In genomic region chr11:30672719-30673118, GRCm38 (mm10) we compare ENCODE assay signal across 12 mouse cellular contexts. TPM values are rescaled to one million over a fixed set of nuclear protein-coding genes. Genes with fewer than 3 reads are reported as not detected.
DNase-seq lines count a peak whose midpoint lies in the region; ATAC-seq and TF ChIP-seq lines count a peak whose summit lies in the region.
"Had no signal": no experiment of that assay in that cellular context is flagged by ENCODE, and none has a peak within 500 bp of the region (broad histone marks: within the 10 kb centered on the region; RNA-seq: fewer than 3 reads in every experiment).

No protein-coding gene starts in this region.

- H3K4me1 ChIP-seq in heart, embryonic 12.5 days (replicated peaks), result peaks cover 5% of the 10 kb centered on the region; the same call in 1 of the 2 replicates
- no peaks in the 10 kb centered on the region for H3K4me1 ChIP-seq in midbrain, postnatal 0 days (ENCODE audit: insufficient read depth, low read length)
- no peaks in the 10 kb centered on the region for H3K4me1 ChIP-seq in midbrain, embryonic 11.5 days (ENCODE audit: control insufficient read depth, insufficient read depth, low read length)
- H3K4me1 ChIP-seq: embryonic facial prominence, embryonic 12.5 days; limb, embryonic 12.5 days had no signal

- no peaks in the 10 kb centered on the region for H3K9me3 ChIP-seq in heart, embryonic 12.5 days (replicated peaks)
- no peaks in the 10 kb centered on the region for H3K9me3 ChIP-seq in midbrain, postnatal 0 days (ENCODE audit: low read length)
- H3K9me3 ChIP-seq in midbrain, embryonic 11.5 days (ENCODE audit: control insufficient read depth, low read length), result no peaks in the 10 kb centered on the region
- H3K9me3 ChIP-seq: embryonic facial prominence, embryonic 12.5 days; limb, embryonic 12.5 days had no signal

- H3K4me3 ChIP-seq in heart, embryonic 12.5 days, result no peak overlapping the region
- H3K4me3 ChIP-seq in midbrain, postnatal 0 days (ENCODE audit: low read depth, low read length), result no peak overlapping the region
- no peak overlapping the region for H3K4me3 ChIP-seq in midbrain, embryonic 11.5 days (ENCODE audit: low read depth, low read length)
- H3K4me3 ChIP-seq: embryonic facial prominence, embryonic 12.5 days; limb, embryonic 12.5 days had no signal

- no peaks in the 10 kb centered on the region for H3K27me3 ChIP-seq in heart, embryonic 12.5 days (replicated peaks)
- no peaks in the 10 kb centered on the region for H3K27me3 ChIP-seq in midbrain, postnatal 0 days (ENCODE audit: insufficient read depth, low read length)
- H3K27me3 ChIP-seq in midbrain, embryonic 11.5 days (ENCODE audit: control insufficient read depth, insufficient read depth, low read length), result no peaks in the 10 kb centered on the region
- H3K27me3 ChIP-seq: CH12.LX; embryonic facial prominence, embryonic 12.5 days; limb, embryonic 12.5 days had no signal

- H3K36me3 ChIP-seq in heart, embryonic 12.5 days, result no peaks in the 10 kb centered on the region
- no peaks in the 10 kb centered on the region for H3K36me3 ChIP-seq in midbrain, postnatal 0 days (ENCODE audit: insufficient read depth, low read length)
- no peaks in the 10 kb centered on the region for H3K36me3 ChIP-seq in midbrain, embryonic 11.5 days (ENCODE audit: control insufficient read depth, insufficient read depth, low read length)
- H3K36me3 ChIP-seq: embryonic facial prominence, embryonic 12.5 days; limb, embryonic 12.5 days had no signal

- no peak for ATAC-seq in heart, embryonic 12.5 days (ENCODE audit: insufficient number of reproducible peaks, low FRiP score)
- peak; percentile 34; the same call in 1 of the 2 replicates for ATAC-seq in midbrain, postnatal 0 days (ENCODE audit: low FRiP score)
- no peak for ATAC-seq in midbrain, embryonic 11.5 days (ENCODE audit: low FRiP score)
- ATAC-seq: forebrain, embryonic 16.5 days had no signal

- intact Hi-C loops in gastrocnemius, postnatal 14 days (cut with DNase I; ENCODE audit: low total_unique reads), result no loop called here

- DNase-seq in heart, adult 18-20 months, result peak; percentile 73 to 77
- peak; percentile 67 for DNase-seq in midbrain, postnatal 0 days (ENCODE audit: low spot score)
- no peak for DNase-seq in midbrain, embryonic 11.5 days (ENCODE audit: low spot score, missing footprints)
- peak; percentile 63 for DNase-seq in gastrocnemius, postnatal 14 days
- DNase-seq in telencephalon, adult 2 months (ENCODE audit: low read depth, low spot score), result peak; percentile 38
- no peak for DNase-seq in thymus, postnatal 25 days

- WGBS in heart, embryonic 12.5 days, result 44% methylated on average over 1 of the region's 1 CpGs
- 44% methylated on average over 1 of the region's 1 CpGs for WGBS in midbrain, postnatal 0 days
- WGBS in midbrain, embryonic 11.5 days, result 46% methylated on average over 1 of the region's 1 CpGs

- H3K4me2 ChIP-seq in heart, embryonic 12.5 days, result no peak overlapping the region
- H3K4me2 ChIP-seq in midbrain, postnatal 0 days (ENCODE audit: low read depth, low read length, poor library complexity, severe bottlenecking), result no peak overlapping the region
- no peak overlapping the region for H3K4me2 ChIP-seq in midbrain, embryonic 11.5 days
- H3K4me2 ChIP-seq: embryonic facial prominence, embryonic 12.5 days; limb, embryonic 12.5 days had no signal

- no peak for TF ChIP-seq CTCF in midbrain, postnatal 0 days (IDR thresholded peaks at IDR 0.05)

- no peak overlapping the region for H3K27ac ChIP-seq in heart, embryonic 12.5 days (ENCODE audit: poor library complexity, severe bottlenecking)
- H3K27ac ChIP-seq in midbrain, postnatal 0 days (ENCODE audit: low read depth, low read length), result no peak overlapping the region
- H3K27ac ChIP-seq in midbrain, embryonic 11.5 days (ENCODE audit: low read depth, low read length), result no peak overlapping the region
- H3K27ac ChIP-seq: embryonic facial prominence, embryonic 12.5 days; kidney, postnatal 0 days; limb, embryonic 12.5 days had no signal

- no peak overlapping the region for H3K9ac ChIP-seq in heart, embryonic 12.5 days
- H3K9ac ChIP-seq in midbrain, postnatal 0 days (replicated peaks; ENCODE audit: low read length, poor library complexity, severe bottlenecking), result no peak overlapping the region
- H3K9ac ChIP-seq in midbrain, embryonic 11.5 days (ENCODE audit: low read length), result no peak overlapping the region
- H3K9ac ChIP-seq: embryonic facial prominence, embryonic 12.5 days; limb, embryonic 12.5 days had no signal

RNA-seq across cellular contexts. Expression of gene Acyp2, which starts 23.3 kb away (rescaled TPM):
- total RNA-seq in heart, adult 18-20 months (2021), result 10 to 100 TPM; 88.1 to 90.2 TPM
- 27.7 and 28.6 TPM in 2 replicates for polyA plus RNA-seq in heart, embryonic 12.5 days (2016; fragmentation: Nextera tagmentation; extraction: Ambion mirVana)
- 19.5 and 23.0 TPM in 2 replicates for total RNA-seq in midbrain, postnatal 0 days (2014; rRNA removed)
- 38.0 and 41.6 TPM in 2 replicates for polyA plus RNA-seq in midbrain, postnatal 0 days (2015; fragmentation: Nextera tagmentation; extraction: Ambion mirVana)
- polyA plus RNA-seq in midbrain, embryonic 11.5 days (2014; fragmentation: Nextera tagmentation; extraction: Ambion mirVana), result 14.2 and 14.5 TPM in 2 replicates
- 10 to 100 TPM; 53.3 to 56.9 TPM for total RNA-seq in gastrocnemius, postnatal 14 days (2021)

Comparison
In these comparisons a context has a peak if more than half of its experiments do, and no peak if none do; other contexts are left out.
1. DNase-seq: peak in heart, adult 18-20 months (2 of 2), midbrain, postnatal 0 days (single experiment), gastrocnemius, postnatal 14 days (single experiment) and telencephalon, adult 2 months (single experiment); none in midbrain, embryonic 11.5 days (single experiment) and thymus, postnatal 25 days (single experiment).